Mouse (Mus musculus) stomach, postnatal 0 days (tissue): ENCODE data around the gene Slit3.

Source experiments
- CTCF ChIP-seq: IDR thresholded peaks from 2 replicates; pipeline ENCODE4 v1.5.1; 2016; ENCODE audit warnings: antibody characterized with exemption, low read depth, mild to moderate bottlenecking, moderate library complexity
- EP300 ChIP-seq: optimal IDR thresholded peaks from 2 replicates; pipeline ENCODE3; 2016; ENCODE audit warnings: antibody characterized with exemption

DNA sequence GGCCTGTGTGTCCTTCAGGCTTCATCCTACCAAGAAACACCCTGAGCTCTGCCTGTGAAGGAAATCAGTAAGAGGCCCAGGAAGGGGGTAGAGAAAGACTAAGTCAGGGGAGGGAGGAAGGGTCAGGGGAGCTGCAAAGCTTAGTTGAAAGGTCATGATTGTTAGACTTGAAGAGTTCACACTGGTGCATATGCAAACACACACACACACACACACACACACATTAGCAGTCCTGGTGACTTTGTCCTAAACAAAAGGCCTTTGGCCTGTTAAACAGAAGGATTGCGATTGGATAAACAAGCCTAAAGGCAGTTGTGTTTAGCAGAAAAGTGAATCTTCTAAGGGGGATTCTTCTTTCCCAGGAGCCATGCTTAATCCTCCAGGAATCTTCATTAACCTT lies 7.7 kb upstream of the Slit3 start:
- TF ChIP-seq CTCF (no peak), EP300 (no peak)
